Mouse (Mus musculus): Measurements from ENCODE around the gene Meis1. TPM values are rescaled to one million over a fixed set of nuclear protein-coding genes. Genes with fewer than 3 reads are reported as not detected.
A peak's percentile ranks its signal among the peaks of the same experiment; 100 is the strongest.

The Meis1 gene
- polyA plus RNA-seq, 1 experiment from 2014 or later: 34.6 TPM

DNA sequence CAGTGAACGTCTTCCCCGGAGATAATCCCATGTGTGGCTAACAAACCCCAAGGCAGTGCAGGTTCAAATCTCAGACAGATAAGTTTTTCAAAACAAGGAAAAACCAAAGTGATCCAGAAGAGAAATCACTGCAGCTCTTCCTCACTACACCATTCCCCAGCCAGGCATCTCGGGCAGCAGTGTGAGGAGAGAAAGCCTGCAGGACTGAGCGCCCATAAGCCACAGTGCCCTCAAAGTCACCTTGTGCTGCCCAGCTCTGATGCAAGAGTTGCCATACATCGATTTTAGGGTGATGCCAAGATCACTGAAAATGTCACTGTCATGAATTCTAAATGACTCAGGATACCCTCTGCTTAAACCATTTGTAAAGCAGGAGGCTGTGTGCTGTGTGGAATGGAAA is 15.7 kb downstream of the Meis1 start:
- H3K9ac ChIP-seq (ENCODE audit: low read depth, low read length): no peak overlapping the region
- H3K9me3 ChIP-seq (replicated peaks; ENCODE audit: control insufficient read depth, low read length, poor library complexity, severe bottlenecking): no peaks in the 10 kb centered on the region
- H3K27ac ChIP-seq (ENCODE audit: low read length): no peak overlapping the region
- H3K4me2 ChIP-seq (ENCODE audit: low read length): no peak overlapping the region
- peaks cover 7% of the 10 kb centered on the region; the same call in 1 of the 2 replicates for H3K4me1 ChIP-seq (ENCODE audit: control insufficient read depth, insufficient read depth, low read length)
- WGBS: 34% methylated on average over 5 of the region's 5 CpGs
- H3K4me3 ChIP-seq (ENCODE audit: low read depth, low read length): no peak overlapping the region
- no peak for ATAC-seq
- H3K36me3 ChIP-seq (ENCODE audit: control insufficient read depth, insufficient read depth, low read length): no peaks in the 10 kb centered on the region
- H3K27me3 ChIP-seq (ENCODE audit: control insufficient read depth, insufficient read depth, low read depth, low read length): no peaks in the 10 kb centered on the region

- no peak overlapping the region for H3K4me2 ChIP-seq (ENCODE audit: low read length)
- no peaks in the 10 kb centered on the region for H3K36me3 ChIP-seq (ENCODE audit: control insufficient read depth, insufficient read depth, low read length)
- no peaks in the 10 kb centered on the region for H3K27me3 ChIP-seq (ENCODE audit: control insufficient read depth, insufficient read depth, low read depth, low read length)
- H3K9ac ChIP-seq (ENCODE audit: low read depth, low read length): no peak overlapping the region
- H3K9me3 ChIP-seq (replicated peaks; ENCODE audit: control insufficient read depth, low read length, poor library complexity, severe bottlenecking): no peaks in the 10 kb centered on the region
- 97% methylated on average over 4 of the region's 4 CpGs for whole genome bisulfite sequencing
- no peak for ATAC-seq
- H3K4me3 ChIP-seq (ENCODE audit: low read depth, low read length): no peak overlapping the region
- H3K4me1 ChIP-seq (ENCODE audit: control insufficient read depth, insufficient read depth, low read length): no peaks in the 10 kb centered on the region
- H3K27ac ChIP-seq (ENCODE audit: low read length): no peak overlapping the region
Observed at GRCm38 (mm10) chr11:18996767-18997166, 22.0 kb downstream of the Meis1 start.

DNA sequence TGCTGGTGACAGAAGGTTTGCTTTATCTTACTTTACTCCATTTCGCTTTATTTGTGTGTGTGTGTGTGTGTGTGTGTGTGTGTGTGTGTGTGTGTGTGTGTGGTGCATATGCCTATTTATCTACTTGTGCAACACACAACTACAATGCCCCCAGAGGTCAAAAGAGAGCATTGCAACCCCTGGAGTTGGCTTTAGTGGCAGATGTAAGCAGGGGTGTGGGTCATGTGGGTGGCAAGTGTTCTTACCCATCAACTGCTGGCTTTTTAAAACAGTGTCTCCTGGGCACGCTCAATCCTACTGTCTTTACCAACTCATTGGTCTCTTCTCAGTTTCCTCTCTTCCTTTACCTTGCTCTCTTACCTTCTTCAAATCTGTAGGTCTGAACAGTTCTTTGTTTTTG is 22.5 kb downstream of the Meis1 start:
- Histone ChIP-seq H3K4me1 (ENCODE audit: control insufficient read depth, insufficient read depth, low read length) (no peaks in the 10 kb centered on the region), H3K4me2 (ENCODE audit: low read length) (no peak overlapping the region), H3K27me3 (ENCODE audit: control insufficient read depth, insufficient read depth, low read depth, low read length) (no peaks in the 10 kb centered on the region), H3K36me3 (ENCODE audit: control insufficient read depth, insufficient read depth, low read length) (no peaks in the 10 kb centered on the region), H3K27ac (ENCODE audit: low read length) (no peak overlapping the region), H3K4me3 (ENCODE audit: low read depth, low read length) (no peak overlapping the region), H3K9me3 (replicated peaks; ENCODE audit: control insufficient read depth, low read length, poor library complexity, severe bottlenecking) (no peaks in the 10 kb centered on the region), H3K9ac (ENCODE audit: low read depth, low read length) (no peak overlapping the region)
- 97% methylated on average over 2 of the region's 2 CpGs for whole genome bisulfite sequencing
- ATAC-seq: no peak

GRCm38 (mm10) chr11:18992796-18993195 is 26.0 kb downstream of the Meis1 start:
- no peak for ATAC-seq
- Histone ChIP-seq H3K27me3 (ENCODE audit: control insufficient read depth, insufficient read depth, low read depth, low read length) (no peaks in the 10 kb centered on the region), H3K4me2 (ENCODE audit: low read length) (no peak overlapping the region), H3K27ac (ENCODE audit: low read length) (no peak overlapping the region), H3K4me1 (ENCODE audit: control insufficient read depth, insufficient read depth, low read length) (peaks cover 15% of the 10 kb centered on the region), H3K36me3 (ENCODE audit: control insufficient read depth, insufficient read depth, low read length) (no peaks in the 10 kb centered on the region), H3K9me3 (replicated peaks; ENCODE audit: control insufficient read depth, low read length, poor library complexity, severe bottlenecking) (no peaks in the 10 kb centered on the region), H3K9ac (ENCODE audit: low read depth, low read length) (no peak overlapping the region), H3K4me3 (ENCODE audit: low read depth, low read length) (no peak overlapping the region)
- WGBS: 75% methylated on average over 6 of the region's 6 CpGs

- no peaks in the 10 kb centered on the region for H3K9me3 ChIP-seq (replicated peaks; ENCODE audit: control insufficient read depth, low read length, poor library complexity, severe bottlenecking)
- WGBS: 12% methylated on average over 6 of the region's 6 CpGs
- no peak overlapping the region for H3K9ac ChIP-seq (ENCODE audit: low read depth, low read length)
- no peak overlapping the region for H3K4me3 ChIP-seq (ENCODE audit: low read depth, low read length)
- peaks cover 15% of the 10 kb centered on the region for H3K4me1 ChIP-seq (ENCODE audit: control insufficient read depth, insufficient read depth, low read length)
- no peaks in the 10 kb centered on the region for H3K36me3 ChIP-seq (ENCODE audit: control insufficient read depth, insufficient read depth, low read length)
- peak; percentile 57 for ATAC-seq
- no peaks in the 10 kb centered on the region for H3K27me3 ChIP-seq (ENCODE audit: control insufficient read depth, insufficient read depth, low read depth, low read length)
- peak overlapping the region; percentile 56; the same call in 1 of the 2 replicates for H3K27ac ChIP-seq (ENCODE audit: low read length)
- peak overlapping the region; percentile 27 for H3K4me2 ChIP-seq (ENCODE audit: low read length)
Observed at GRCm38 (mm10) chr11:18990244-18990677, 28.5 kb downstream of the Meis1 start.

DNA sequence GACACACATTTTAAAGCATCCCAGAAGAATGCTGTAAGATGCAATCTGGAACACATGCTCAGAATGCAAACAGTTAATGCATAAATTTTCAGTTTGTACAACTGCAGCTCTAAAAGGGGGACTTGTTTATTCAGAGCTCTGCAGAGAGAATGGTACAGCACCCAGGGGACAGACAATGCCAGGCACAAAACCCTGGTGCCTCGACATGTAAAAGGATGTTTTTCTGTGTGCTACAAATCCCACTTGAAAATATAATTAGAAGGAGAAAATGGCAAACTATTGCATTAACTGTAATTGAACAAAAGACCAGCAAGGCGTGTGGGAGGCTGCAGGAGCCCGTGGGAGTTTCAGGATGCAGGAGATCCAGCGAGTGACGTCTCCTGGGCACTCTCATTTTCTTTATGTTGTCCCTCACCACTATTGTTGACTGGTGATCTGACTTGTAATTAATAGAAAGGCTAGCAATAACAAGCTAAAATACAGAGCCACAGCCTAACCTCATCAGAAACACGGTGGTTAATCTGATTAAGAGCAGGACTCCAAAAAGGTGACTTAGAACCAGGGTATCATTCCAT is 29.0 kb downstream of the Meis1 start:
- H3K36me3 ChIP-seq (ENCODE audit: control insufficient read depth, insufficient read depth, low read length): no peaks in the 10 kb centered on the region
- H3K27me3 ChIP-seq (ENCODE audit: control insufficient read depth, insufficient read depth, low read depth, low read length): no peaks in the 10 kb centered on the region
- 7% methylated on average over 6 of the region's 6 CpGs for WGBS
- peak overlapping the region; percentile 56 for H3K27ac ChIP-seq (ENCODE audit: low read length)
- peaks cover 15% of the 10 kb centered on the region for H3K4me1 ChIP-seq (ENCODE audit: control insufficient read depth, insufficient read depth, low read length)
- H3K9me3 ChIP-seq (replicated peaks; ENCODE audit: control insufficient read depth, low read length, poor library complexity, severe bottlenecking): no peaks in the 10 kb centered on the region
- peak overlapping the region; percentile 27 for H3K4me2 ChIP-seq (ENCODE audit: low read length)
- H3K9ac ChIP-seq (ENCODE audit: low read depth, low read length): peak overlapping the region; percentile 16; the same call in 1 of the 2 replicates
- H3K4me3 ChIP-seq (ENCODE audit: low read depth, low read length): no peak overlapping the region
- ATAC-seq: peak; percentile 26; the same call in 1 of the 2 replicates

DNA sequence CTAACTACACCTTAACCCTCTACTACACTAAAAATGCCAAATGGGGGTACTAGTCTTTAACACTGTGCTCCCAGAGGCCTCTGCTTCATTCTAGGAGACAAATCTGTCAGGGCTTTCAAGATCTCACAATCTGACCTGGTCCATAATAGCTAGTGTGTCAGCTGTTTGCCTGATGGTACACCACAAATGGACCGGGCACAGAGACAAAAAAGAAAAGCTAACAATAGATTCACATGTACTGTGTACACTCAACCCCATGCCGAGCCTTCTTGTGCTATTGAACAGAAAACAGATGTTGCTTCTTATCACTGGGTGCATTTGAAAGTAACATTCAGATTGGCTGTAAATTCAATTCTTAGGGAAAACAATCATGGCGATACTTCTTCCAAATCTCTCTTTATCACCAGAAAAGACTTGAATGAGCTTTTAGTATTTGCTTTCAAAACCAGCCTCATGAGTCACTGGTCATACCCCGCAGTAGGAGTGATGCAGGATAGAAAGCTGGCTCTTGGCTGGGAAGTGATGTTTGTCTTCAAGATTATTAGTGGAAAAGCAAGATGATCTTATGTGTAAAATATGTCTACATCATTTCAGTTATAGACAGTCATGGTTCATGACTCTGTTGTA is 30.0 kb downstream of the Meis1 start:
- Histone ChIP-seq H3K4me3 (ENCODE audit: low read depth, low read length) (no peak overlapping the region), H3K27ac (ENCODE audit: low read length) (no peak overlapping the region), H3K9me3 (replicated peaks; ENCODE audit: control insufficient read depth, low read length, poor library complexity, severe bottlenecking) (no peaks in the 10 kb centered on the region), H3K27me3 (ENCODE audit: control insufficient read depth, insufficient read depth, low read depth, low read length) (no peaks in the 10 kb centered on the region), H3K4me1 (ENCODE audit: control insufficient read depth, insufficient read depth, low read length) (peaks cover 15% of the 10 kb centered on the region), H3K9ac (ENCODE audit: low read depth, low read length) (no peak overlapping the region), H3K36me3 (ENCODE audit: control insufficient read depth, insufficient read depth, low read length) (no peaks in the 10 kb centered on the region), H3K4me2 (ENCODE audit: low read length) (no peak overlapping the region)
- WGBS: 42% methylated on average over 4 of the region's 4 CpGs
- ATAC-seq: no peak

GRCm38 (mm10) chr11:18983813-18984212 is 35.0 kb downstream of the Meis1 start:
- no peak overlapping the region for H3K4me3 ChIP-seq (ENCODE audit: low read depth, low read length)
- no peak for ATAC-seq
- no peaks in the 10 kb centered on the region for H3K36me3 ChIP-seq (ENCODE audit: control insufficient read depth, insufficient read depth, low read length)
- H3K27ac ChIP-seq (ENCODE audit: low read length): no peak overlapping the region
- 81% methylated on average over 2 of the region's 2 CpGs for WGBS
- no peaks in the 10 kb centered on the region for H3K27me3 ChIP-seq (ENCODE audit: control insufficient read depth, insufficient read depth, low read depth, low read length)
- H3K9ac ChIP-seq (ENCODE audit: low read depth, low read length): no peak overlapping the region
- H3K4me1 ChIP-seq (ENCODE audit: control insufficient read depth, insufficient read depth, low read length): peaks cover 3% of the 10 kb centered on the region
- H3K4me2 ChIP-seq (ENCODE audit: low read length): no peak overlapping the region
- H3K9me3 ChIP-seq (replicated peaks; ENCODE audit: control insufficient read depth, low read length, poor library complexity, severe bottlenecking): no peaks in the 10 kb centered on the region

DNA sequence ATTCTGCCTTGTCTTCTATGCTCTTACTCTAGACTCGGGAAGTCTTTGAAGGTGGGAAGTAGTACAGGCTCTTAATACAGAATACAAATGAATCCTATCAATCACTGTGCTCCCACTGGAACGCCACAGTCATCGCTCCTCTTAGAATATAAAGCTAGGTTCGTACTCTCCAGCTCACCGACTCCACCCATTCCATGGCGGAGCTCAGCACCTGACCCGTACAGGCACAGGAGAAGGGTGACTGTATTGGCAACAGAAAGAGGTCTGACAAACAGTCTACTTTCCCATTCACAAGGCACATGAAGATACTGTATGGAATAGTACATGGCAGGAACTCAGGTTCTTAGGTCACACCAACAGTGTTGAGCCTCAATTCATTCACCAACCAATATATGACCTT is 35.5 kb downstream of the Meis1 start:
- ATAC-seq: no peak
- 73% methylated on average over 7 of the region's 7 CpGs for WGBS
- peaks cover 3% of the 10 kb centered on the region; the same call in 1 of the 2 replicates for H3K4me1 ChIP-seq (ENCODE audit: control insufficient read depth, insufficient read depth, low read length)

More for the DNA sequence above, 35.5 kb downstream of the Meis1 start:
- H3K9me3 ChIP-seq (replicated peaks; ENCODE audit: control insufficient read depth, low read length, poor library complexity, severe bottlenecking): no peaks in the 10 kb centered on the region
- no peak overlapping the region for H3K9ac ChIP-seq (ENCODE audit: low read depth, low read length)
- no peaks in the 10 kb centered on the region for H3K27me3 ChIP-seq (ENCODE audit: control insufficient read depth, insufficient read depth, low read depth, low read length)
- no peak overlapping the region for H3K4me3 ChIP-seq (ENCODE audit: low read depth, low read length)
- no peak overlapping the region for H3K27ac ChIP-seq (ENCODE audit: low read length)
- no peaks in the 10 kb centered on the region for H3K36me3 ChIP-seq (ENCODE audit: control insufficient read depth, insufficient read depth, low read length)
- no peak overlapping the region for H3K4me2 ChIP-seq (ENCODE audit: low read length)
